Mouse (Mus musculus): ENCODE measurements around the gene Slc27a4.
"Not testable (repeated sequence)": the region's sequence is repeated elsewhere in the genome, so short reads cannot be mapped to it uniquely, and the experiment has no call there.

Gene Slc27a4

DNA sequence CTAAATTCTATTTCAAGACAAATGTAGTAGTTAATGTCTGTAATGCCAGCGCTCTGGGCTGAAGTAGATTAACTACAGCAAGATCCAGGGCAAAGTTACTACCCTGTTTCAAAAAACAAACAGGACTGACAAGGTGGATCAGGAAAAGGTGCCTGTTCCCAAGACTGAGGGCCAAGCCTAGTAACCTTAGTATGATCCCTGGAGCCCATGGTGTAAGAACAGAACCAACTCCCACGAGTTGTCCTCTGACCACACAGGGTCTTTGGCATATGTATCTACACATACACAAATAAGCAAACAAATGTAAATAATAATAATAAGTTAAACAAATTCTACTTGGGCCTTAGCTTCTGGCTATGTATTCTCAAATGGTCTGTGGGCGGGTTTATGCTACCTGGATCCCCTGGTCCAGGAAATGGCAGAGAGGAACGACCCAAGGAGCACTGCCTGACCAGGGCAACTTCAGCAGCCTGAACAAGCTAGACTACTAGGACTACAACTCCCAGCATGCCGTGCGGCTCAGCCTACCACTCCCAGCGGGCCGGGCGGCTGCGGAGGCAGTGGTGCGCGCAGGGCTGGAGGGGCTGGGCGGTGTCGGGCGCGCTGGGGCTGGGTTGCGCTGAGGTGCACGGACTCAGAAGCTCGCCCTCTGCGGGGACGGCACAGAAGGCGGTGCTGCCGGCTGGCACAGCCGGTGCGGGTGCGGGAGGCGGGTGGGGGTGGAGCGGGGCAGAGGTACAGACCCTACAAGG, at the start of gene Slc27a4:
Slc27a4 (plus strand) TSS at position 560 of the 752 bp plus-strand sequence.
- DNase-seq = peak; percentile 95

DNA sequence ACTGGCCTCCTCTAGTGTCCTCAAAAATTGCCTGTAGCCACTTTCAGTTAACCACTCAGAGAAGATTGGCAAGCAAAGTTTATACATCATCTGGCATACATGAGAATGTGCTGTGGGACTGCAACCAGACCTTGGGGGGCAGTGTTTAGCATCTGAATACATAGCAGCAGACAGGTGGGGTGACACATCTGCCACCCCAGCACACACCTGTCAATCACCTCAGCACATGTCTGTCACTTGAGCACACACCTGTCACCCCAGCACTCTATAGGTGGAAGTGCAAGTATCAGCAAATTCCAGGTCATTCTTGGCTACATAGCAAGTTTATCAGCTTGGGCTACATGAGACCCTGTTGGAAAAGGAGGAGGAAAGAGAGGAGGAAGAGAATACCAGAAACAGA, 46.7 kb upstream of the Slc27a4 start:
- no peak for DNase-seq

DNA sequence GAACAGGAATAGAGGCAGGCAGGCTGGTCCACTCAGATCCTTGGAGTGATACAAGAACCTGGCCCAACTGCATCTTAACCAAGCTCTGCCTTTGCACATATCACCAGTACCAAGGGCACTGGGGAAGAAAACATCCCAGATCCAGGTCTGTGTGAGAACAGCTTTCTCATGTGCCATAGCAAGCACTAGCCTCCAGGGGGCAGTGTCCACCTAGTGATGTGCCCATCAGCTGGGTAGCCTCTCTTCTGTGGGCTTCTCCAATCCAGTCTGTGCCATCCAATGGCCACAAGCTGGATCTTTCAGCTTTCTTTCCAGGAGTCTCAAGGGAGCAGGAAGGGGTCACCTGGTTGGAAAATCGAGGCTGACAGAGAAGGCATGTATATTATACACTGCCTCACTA, 37.6 kb upstream of the Slc27a4 start:
- DNase-seq = peak; percentile 79 to 80

DNA sequence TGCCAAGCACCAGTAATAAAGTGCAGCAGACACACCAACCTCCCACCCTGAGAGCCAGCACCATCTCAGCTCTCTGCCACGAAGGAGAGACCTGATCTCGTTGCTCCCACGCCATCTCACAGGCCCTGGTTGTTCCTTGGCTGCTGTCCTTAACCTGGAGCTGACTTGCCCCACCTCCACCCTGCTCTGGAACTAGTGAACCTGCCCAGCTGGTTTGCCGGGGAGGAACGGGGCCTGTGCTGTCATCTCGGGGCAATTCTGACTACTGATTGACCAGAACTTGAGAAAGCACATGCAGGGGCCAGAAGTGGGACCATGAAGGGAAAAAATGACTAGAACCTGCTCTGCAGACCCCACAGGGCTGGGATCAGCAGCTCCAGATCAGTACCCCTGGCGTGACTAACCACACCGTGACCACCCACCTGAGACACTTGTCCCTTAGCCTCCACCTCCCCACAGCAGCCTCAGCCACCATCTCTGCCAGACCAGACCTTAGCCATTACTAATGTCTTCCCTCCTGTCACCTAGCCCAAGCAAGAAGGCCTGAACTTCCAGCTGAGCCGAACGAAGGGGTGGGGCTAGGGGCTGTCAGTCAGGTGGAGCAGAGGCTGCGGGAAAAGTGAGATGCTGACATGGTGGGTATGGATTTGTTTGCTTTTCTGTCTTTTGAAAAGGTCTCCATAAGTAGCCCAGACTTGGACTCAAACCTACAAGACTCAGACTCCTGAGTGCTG, 34.3 kb upstream of the Slc27a4 start:
- DNase-seq = no peak

DNA sequence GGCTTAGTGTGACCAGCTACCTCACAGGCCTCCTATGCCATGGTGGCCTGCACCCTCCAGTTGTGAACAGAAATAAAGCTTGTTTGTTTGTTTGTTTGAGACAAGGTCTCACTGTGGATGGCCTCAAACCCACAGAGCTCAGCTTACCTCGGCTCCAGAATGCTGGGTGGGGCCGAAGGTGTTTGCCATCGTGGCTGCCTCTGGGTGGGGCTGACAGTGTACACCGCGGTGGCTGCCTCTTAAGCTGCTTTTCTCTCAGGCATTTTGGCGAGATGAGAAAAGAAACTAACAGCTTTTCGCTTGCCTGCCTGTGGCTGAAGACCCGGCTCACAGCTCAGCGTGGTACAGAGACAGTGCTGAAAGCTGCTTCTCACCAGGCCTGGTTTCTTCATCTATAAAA, 33.5 kb upstream of the Slc27a4 start:
- DNase-seq = no peak

DNA sequence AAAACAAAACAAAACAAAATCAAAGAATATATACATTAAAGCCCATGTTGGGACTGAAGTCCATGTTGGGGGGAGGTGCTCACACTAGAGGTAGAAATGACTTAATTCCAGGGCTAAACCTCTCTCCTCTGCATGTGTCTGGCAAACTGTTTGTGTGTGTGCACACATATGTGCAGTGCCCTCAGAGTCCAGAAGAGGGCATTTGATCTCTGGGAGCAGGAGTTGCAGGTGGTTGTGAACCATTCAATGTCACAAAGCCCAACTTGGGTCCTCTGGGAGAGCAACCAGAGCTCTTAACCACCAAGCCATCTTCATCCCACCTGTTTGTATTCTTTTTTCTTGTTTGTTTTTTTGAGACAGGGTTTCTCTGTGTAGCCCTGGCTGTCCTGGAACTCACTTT, 32.3 kb upstream of the Slc27a4 start:
- DNase-seq = no peak

DNA sequence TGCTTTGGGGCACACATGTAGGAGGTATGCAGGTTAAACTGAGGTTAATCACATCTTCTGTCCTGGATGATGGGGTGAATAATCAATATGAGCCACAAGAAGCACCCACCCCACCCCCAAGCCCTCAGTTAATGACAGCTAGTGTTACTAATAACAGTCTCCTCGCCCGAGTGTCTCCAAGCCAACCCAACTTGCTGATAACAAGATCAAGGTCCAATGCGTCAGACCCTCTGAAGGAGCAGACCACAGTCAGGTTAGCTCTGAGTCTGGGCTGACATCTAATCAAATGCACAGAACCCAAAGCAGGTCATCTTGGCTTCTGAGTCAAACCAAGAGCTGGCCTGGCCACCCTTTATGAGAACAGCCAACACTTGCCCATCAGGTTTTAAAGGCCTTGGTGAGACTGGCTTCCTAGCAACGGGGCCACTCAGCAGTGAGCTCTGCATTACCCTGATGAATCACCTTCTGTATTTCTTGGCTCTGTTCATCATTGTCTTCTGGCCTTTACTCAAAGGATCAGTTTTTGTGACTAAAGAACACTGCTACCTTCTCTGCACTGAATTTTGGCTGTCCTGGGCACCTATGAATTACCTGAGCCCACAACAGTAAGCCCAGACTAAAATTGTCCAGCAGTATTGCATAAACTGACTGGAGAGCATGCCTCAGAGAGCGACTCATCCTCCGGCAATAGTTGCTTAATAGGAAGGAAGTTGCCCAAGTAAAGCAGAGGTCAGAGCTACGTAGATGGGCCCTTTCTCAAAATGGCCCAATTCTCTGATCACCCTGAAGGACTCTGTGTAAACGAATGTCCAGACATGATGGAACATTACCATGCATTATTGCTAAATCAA, 30.6 kb upstream of the Slc27a4 start:
- DNase-seq = no peak

DNA sequence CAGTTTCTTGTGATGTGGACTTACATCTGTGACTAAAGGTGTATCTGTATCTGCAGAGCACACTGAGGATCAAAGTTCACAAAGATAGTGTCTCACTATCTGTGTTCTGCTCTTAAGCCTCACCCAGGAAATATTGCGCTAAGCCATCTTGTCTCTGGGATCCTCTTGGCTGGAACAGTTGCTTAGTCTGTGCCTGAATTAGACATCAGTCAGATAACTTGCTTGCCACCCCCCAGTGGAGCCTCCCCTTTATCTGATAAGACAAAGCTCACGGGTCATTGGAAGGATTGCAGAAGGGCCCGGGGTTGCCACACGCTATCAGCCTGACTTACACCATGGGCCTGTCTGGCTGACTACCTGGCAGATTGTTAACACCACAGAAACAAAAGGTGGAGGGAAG, 29.1 kb upstream of the Slc27a4 start:
- DNase-seq = no peak

DNA sequence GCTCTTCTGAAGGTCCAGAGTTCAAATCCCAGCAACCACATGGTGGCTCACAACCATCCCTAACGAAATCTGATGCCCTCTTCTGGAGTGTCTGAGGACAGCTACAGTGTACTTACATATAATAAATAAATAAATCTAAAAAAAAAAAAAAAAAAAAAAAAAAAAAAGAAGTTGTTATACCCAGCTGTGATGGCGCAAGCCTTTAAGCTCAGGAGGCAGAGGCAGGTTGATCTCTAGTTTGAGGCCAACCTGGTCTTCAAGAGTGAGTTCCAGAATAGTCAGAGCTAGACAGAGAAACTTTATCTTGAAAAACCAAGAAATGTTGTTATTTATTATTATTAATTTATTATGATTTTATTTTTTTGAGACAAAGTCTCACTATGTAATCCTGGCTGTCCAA, 21.2 kb upstream of the Slc27a4 start:
- DNase-seq = not testable (repeated sequence)

DNA sequence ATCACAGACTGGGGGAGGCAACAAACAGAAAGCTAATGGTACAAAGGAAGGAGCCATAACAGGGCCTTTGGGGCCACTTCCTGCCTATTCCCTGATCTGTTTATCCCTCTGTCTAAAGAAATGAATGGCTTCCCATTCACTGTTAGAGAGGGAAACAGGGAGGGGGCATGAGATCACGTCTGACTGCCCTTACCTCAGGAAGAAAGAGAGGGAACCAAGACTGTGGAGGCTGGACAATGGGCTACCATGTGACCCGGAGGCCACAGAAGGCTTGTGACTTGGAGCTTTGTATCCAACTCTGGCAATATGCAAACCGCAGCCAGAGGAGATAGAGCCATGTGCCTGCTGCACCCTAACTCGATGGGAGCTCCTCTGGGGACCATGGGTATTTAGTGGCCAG, 18.1 kb upstream of the Slc27a4 start:
- no peak for DNase-seq

DNA sequence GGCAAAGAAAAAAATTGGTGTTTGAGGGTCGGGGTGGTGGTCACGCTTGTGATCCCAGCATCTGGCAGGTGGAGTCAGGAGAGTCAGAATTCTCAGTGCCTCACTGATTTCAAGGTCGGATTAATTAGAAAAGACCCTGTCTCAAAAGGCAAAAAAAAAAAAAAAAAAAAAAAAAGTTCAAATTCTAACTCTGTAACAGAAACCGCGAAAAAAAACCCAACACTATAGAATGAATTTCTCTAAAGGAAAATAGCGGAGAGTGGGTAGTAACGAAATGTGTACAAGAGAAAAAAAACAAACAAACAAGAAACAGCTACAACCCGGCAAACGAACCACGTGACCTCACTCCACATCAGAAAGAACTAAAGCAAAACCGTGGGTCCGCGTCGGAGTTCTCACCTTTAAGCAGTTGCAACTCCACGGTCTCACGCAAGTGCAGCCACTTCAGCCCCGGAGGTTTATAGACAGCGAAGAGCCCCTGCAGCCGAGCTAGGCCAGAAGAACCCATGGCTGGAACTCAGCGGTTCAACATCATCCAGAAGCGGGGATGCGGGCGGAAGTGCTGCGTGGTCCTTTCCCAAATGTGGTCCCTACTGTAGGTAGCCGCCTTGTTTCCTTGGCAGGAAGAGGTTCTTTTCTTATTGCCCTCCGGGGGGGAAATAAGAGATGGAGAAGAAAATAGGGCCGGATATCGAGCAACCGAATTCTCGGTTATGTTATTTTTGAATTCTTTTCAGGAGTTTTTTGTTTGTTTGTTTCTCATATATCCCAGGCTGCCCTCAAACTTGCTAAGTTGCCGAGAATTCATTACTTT, 15.1 kb upstream of the Slc27a4 start, which contains the start of gene Coq4:
Coq4 (plus strand) TSS at position 390 of the 814 bp plus-strand sequence.
- peak; percentile 92 to 93 for DNase-seq

DNA sequence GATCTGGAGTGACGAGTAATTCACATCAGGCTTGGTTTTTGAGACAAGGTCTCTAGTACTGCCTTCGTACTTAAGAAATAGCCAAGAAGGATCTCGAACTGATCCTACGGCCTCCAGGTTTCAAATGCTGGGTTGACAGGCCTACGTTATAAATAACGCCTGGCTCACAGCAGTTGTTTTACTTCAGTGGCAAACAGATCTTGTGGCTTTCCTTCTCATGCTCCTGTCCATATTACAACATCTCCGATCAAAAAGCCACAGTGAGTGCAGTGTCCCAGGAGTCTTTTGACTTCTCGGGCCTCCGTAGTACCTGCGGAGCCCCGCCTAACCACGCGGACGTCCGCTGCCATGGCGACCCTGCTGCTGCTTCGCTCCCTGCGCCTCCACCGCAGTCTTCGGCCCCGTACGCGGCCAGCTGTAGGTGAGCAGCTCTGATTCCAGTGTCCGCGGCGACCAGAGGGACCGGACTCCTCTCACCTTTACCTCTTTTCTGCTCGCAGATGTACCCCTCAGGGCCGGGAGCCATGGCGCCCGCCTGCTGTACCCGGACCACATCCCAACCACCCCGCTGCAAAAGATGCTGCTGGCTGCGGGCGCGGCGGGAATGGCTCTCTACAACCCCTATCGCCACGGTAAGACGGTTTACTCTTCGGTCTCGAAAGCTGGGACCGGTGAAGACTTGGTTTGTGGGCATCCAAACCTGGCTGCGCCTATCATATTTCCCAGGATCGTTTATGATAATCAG, 14.3 kb upstream of the Slc27a4 start, which contains the start of gene Trub2:
Trub2 (minus strand) TSS at position 566 of the 745 bp plus-strand sequence.
- peak; percentile 83 to 85 for DNase-seq

DNA sequence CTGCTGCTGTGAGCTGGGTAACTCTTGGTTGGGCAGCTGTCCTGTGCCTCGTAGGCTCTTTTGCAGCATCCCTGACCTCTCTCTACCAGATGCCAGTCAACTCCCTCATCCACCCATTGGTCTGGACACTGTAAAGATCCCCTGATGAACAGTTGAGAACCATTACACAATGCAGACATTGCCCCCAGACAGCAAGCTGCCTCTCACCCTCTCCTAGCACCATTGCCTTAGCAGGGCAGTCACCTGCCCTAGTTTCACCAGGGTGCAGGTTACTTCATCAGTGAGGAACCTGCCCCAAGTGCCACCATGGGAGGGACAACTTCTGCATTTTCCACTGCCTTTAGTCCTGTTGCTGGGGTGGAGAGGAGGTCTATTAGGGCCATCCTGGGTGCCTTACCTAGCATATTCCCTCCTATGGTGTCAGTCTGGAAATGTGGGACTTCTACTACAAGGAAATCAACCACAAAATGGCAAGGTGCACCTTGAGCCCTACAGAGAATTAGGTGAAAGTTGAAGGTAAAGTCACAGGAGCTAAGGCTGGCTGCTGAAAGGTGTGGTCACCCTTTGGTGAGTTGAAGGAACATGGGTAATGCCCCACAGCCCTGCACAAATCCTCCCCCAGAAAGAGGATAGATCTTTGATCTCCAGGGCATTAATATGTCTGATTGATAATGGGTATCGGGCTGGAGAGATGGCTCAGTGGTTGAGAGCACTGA, 9.5 kb upstream of the Slc27a4 start:
- no peak for DNase-seq

DNA sequence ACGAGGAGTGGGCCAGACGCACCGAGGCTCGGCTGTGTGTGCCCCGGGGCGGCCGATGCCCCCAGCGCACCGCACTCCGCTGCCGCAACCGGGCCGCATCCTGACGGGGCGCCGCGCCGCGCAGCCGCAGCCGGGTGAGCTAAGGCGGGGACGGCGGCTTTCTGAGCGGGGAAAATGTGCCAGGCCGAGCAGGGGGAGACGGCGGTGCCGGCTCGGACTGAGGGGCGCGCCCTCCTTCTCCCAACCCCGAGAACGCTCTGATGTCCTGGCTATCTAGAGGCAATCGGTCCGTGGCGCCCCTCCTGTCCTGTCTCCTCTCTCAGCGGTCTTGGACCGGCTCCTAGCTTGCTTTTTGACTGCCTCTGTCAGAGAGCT, 380 bp downstream of the Slc27a4 start:
- DNase-seq = no peak

DNA sequence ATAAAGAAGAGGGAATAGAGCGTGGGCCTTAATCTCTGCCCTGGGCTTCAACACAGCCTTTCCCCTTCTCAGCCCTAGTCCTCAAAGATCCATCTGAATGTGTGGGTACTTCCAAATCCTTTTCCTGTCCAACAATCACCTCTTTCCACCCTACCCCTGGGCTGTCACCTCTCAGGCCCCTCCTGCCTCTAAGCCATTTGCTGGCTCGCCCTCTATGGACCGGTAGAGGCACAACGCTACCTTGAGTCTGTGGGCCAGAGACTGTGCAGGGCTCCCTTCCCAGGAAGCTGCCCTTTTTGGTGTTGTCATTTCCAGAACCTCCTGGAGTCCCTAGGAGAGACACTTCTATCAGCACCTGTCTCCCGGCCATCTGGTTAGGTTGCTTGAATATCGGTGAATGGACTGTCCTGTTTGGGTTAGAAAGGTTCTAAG, 982 bp downstream of the Slc27a4 start:
- DNase-seq = peak; percentile 29 to 42

DNA sequence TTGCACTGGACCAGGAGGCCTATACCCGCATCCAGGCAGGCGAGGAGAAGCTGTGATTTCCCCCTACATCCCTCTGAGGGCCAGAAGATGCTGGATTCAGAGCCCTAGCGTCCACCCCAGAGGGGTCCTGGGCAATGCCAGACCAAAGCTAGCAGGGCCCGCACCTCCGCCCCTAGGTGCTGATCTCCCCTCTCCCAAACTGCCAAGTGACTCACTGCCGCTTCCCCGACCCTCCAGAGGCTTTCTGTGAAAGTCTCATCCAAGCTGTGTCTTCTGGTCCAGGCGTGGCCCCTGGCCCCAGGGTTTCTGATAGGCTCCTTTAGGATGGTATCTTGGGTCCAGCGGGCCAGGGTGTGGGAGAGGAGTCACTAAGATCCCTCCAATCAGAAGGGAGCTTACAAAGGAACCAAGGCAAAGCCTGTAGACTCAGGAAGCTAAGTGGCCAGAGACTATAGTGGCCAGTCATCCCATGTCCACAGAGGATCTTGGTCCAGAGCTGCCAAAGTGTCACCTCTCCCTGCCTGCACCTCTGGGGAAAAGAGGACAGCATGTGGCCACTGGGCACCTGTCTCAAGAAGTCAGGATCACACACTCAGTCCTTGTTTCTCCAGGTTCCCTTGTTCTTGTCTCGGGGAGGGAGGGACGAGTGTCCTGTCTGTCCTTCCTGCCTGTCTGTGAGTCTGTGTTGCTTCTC, 13.4 kb downstream of the Slc27a4 start:
- no peak for DNase-seq

DNA sequence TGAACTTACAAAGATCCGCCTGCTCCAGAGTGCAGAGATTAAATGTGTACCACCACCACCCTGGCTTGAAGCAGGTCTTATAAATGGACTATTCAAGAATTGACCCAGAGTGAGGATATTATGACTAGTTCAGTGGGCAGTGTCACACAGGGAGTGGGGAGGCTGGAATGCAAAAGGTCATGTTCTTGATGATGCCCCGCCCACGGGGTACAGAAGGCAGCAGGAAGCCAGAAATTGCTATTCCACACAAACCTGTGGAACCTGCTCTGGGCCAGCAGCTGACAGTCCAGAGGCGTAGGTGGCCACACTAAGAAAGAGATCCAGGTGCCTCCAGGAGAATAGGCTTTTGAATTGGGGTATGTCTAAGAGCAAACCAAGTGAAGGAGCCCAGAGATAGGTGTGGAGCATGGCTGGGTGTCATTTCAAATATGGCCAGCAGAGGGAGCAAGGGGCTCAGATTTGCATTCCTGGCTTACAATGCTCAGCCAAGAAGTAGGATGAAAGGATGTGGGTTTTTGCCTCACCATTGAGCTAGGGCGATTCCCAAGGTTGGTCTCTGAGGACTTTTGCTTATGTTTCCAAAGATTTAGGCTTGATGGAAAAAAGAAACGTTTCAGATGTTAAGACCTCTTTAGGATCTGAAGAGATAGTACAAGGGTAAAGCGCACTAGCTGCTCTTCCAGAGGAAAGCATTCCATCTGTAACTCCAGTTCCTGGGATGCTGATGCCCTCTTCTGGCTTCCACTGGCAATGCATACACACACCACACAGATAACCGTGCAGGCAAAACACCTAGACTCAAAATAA, 15.2 kb downstream of the Slc27a4 start:
- DNase-seq = peak; percentile 85 to 87

DNA sequence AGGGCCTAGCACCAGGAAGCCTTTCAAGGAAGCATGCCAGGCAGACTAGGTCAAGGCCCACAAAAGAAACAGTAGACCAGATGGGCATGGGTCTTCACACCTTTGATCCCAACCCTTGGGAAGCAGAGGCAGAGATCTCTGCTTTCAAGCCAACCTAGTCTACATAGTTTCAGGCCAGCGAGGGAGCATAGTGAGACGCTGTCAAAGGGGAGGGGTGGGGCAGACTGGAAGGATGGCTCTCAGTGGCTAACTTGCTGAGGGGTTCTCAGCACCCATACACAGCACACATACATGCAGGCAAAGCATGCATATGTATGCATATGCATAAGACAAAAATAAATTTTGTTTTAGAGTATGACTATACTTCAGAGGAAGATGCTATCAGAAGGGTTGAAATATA, 16.9 kb downstream of the Slc27a4 start:
- no peak for DNase-seq
